Mouse (Mus musculus) stomach, postnatal 0 days (tissue): ENCODE measurements at regions not wholly inside any gene's neighbourhood (a gene's known extent, or its start where the extent isn't known, plus 50 kb on each side); places are given as distances from the start of the nearest gene placed in this dataset.

Experiments
- ATAC-seq: fragments of 200-750 bp; cut with Nextera tagmentation; 2 replicates; pipeline ENCODE4 v1.8.0; 2017; ENCODE audit not compliant: low FRiP score, low TSS enrichment
- DNase-seq: peaks from one replicate; pipeline ENCODE4 v3.0.0-alpha.2; 2016; ENCODE audit warnings: low spot score
- H3K27ac ChIP-seq: fragments of 300-500 bp; sonication (generic); replicated peaks from 2 replicates; pipeline ENCODE4 v1.5.1; 2014; ENCODE audit warnings: mild to moderate bottlenecking, control low read depth
- H3K27me3 ChIP-seq: fragments of 300-500 bp; sonication (generic); 2 replicates; pipeline ENCODE4 v1.6.1; 2014; ENCODE audit warnings: low read length; ENCODE audit not compliant: control insufficient read depth, insufficient read depth
- H3K36me3 ChIP-seq: fragments of 300-500 bp; sonication (generic); 2 replicates; pipeline ENCODE4 v1.6.1; 2014; ENCODE audit warnings: low read length, mixed read lengths; ENCODE audit not compliant: control insufficient read depth, insufficient read depth
- H3K4me1 ChIP-seq: fragments of 300-500 bp; sonication (generic); replicated peaks from 2 replicates; pipeline ENCODE4 v1.6.1; 2014; ENCODE audit warnings: antibody characterized with exemption; ENCODE audit not compliant: control insufficient read depth, insufficient read depth
- H3K4me2 ChIP-seq: fragments of 300-500 bp; sonication (generic); replicated peaks from 2 replicates; pipeline ENCODE4 v1.6.1; 2014; ENCODE audit warnings: low read depth, mild to moderate bottlenecking, control low read depth, moderate library complexity
- H3K4me3 ChIP-seq: fragments of 300-500 bp; sonication (generic); 2 replicates; pipeline ENCODE4 v1.5.1; 2014; ENCODE audit warnings: low read depth, low read length, control low read depth
- H3K9ac ChIP-seq: fragments of 300-500 bp; sonication (generic); 2 replicates; pipeline ENCODE4 v1.6.1; 2014; ENCODE audit warnings: mild to moderate bottlenecking, low read length, control low read depth, mixed read lengths
- H3K9me3 ChIP-seq: fragments of 300-500 bp; sonication (generic); 2 replicates; pipeline ENCODE4 v1.6.1; 2016; ENCODE audit warnings: low read length; ENCODE audit not compliant: control insufficient read depth
- CTCF ChIP-seq: IDR thresholded peaks from 2 replicates; pipeline ENCODE4 v1.5.1; 2016; ENCODE audit warnings: antibody characterized with exemption, low read depth, mild to moderate bottlenecking, moderate library complexity
- EP300 ChIP-seq: optimal IDR thresholded peaks from 2 replicates; pipeline ENCODE3; 2016; ENCODE audit warnings: antibody characterized with exemption
- WGBS: fragments of 180-500 bp; shearing (Covaris S2); extraction: QIAGEN DNeasy Blood & Tissue Kit; methylation state at CpG from one replicate; pipeline ENCODE4 v1.1.7; 2014; 5-methylcytosine and 5-hydroxymethylcytosine counted together

DNA sequence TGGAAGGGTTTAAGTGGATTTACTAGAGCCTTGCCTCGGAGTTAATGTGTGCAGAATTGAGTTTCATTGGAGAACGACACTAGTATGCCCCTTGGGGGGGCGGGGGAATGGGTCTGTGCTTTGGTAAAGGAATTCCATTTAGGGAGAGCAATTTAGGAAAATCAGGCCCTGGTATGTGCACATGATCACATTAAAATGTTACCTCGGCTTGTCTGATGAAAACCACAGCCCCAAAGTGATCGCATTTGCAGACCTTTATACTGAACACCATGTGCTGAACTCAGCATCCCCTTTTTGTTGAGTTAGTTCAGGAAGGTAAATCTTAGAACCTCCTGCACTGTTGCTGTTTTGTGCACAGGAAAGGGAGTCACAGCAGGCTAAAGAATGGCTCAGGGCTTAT lies 219.6 kb upstream of the Marcks start:
- 51% methylated on average over 5 of the region's 5 CpGs for WGBS

GRCm38 (mm10) chr10:37357304-37358060 lies 218.8 kb upstream of the Marcks start:
- no peak overlapping the region for H3K4me2 ChIP-seq
- DNase-seq (no peak), ATAC-seq (peak; percentile 35; the same call in 1 of the 2 replicates)
- H3K36me3 ChIP-seq: no peaks in the 10 kb centered on the region
- no peaks in the 10 kb centered on the region for H3K9me3 ChIP-seq
- H3K27me3 ChIP-seq: no peaks in the 10 kb centered on the region
- no peak overlapping the region for H3K4me3 ChIP-seq
- TF ChIP-seq CTCF (peak; percentile 29; the same call in 1 of the 2 replicates), EP300 (no peak)
- H3K27ac ChIP-seq: no peak overlapping the region; the same call in 1 of the 2 replicates
- no peaks in the 10 kb centered on the region; the same call in 1 of the 2 replicates for H3K4me1 ChIP-seq
- WGBS: 36% methylated on average over 6 of the region's 6 CpGs
- H3K9ac ChIP-seq: no peak overlapping the region

More for the DNA sequence above, 219.6 kb upstream of the Marcks start:
- H3K36me3 ChIP-seq: no peaks in the 10 kb centered on the region
- no peaks in the 10 kb centered on the region for H3K9me3 ChIP-seq
- H3K9ac ChIP-seq: no peak overlapping the region
- H3K27ac ChIP-seq: no peak overlapping the region
- ATAC-seq (no peak), DNase-seq (no peak)
- H3K4me1 ChIP-seq: no peaks in the 10 kb centered on the region; the same call in 1 of the 2 replicates
- no peak overlapping the region for H3K4me3 ChIP-seq
- no peaks in the 10 kb centered on the region for H3K27me3 ChIP-seq
- TF ChIP-seq EP300 (no peak), CTCF (no peak)
- no peak overlapping the region for H3K4me2 ChIP-seq

GRCm38 (mm10) chr10:37349261-37349660 lies 210.5 kb upstream of the Marcks start:
- WGBS: 79% methylated on average over 1 of the region's 1 CpGs

DNA sequence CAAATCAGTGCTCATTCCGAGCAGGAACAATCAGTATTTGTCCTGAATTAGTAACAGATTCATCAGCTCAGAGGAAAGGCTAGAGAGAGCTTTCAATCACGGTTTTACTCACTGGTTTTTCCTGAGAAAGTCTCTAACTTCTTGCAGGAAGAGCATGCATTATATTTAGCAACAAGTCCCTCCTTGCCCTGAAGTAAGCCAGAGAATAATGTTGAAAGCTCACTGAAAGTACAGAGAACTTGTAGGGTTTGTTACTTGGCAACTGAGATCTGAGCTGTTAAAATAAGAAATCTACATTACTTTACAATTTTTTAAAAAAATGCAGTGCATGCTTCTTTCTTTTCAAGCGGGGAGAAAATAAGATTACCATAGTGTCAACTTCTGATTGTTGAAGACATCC lies 209.7 kb upstream of the Marcks start:
- Histone ChIP-seq H3K9ac (no peak overlapping the region), H3K36me3 (no peaks in the 10 kb centered on the region), H3K27me3 (no peaks in the 10 kb centered on the region), H3K4me2 (no peak overlapping the region), H3K4me1 (no peaks in the 10 kb centered on the region), H3K9me3 (no peaks in the 10 kb centered on the region), H3K27ac (no peak overlapping the region), H3K4me3 (no peak overlapping the region)
- DNase-seq (no peak), ATAC-seq (no peak)
- no peak for TF ChIP-seq EP300
- no peak for TF ChIP-seq CTCF
- WGBS: 55% methylated on average over 3 of the region's 3 CpGs

More at GRCm38 (mm10) chr10:37349261-37349660, 210.5 kb upstream of the Marcks start:
- Histone ChIP-seq H3K36me3 (no peaks in the 10 kb centered on the region), H3K4me1 (no peaks in the 10 kb centered on the region), H3K27me3 (no peaks in the 10 kb centered on the region), H3K4me2 (no peak overlapping the region), H3K27ac (no peak overlapping the region), H3K4me3 (no peak overlapping the region), H3K9me3 (no peaks in the 10 kb centered on the region), H3K9ac (no peak overlapping the region)
- no peak for ATAC-seq
- no peak for TF ChIP-seq EP300
- TF ChIP-seq CTCF: no peak
- DNase-seq: no peak

DNA sequence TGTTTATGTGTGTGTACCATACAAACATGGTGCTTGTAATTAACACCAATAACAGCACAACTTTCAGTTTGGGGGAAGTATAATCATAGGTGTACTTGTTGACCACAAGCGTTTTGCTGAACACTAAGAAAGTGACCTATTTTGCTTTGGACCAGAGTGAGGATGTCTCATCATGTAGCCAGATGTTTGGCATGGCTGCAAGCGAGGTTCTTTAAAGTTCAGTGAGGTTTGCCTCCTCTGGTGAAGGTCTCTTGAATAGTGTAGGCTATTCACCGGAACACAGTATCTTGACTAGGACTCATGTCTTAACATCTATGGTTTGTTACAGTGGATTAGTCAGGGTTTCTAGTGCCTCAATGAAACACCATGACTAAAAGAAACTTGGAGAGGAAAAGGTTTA lies 208.9 kb upstream of the Marcks start:
- no peaks in the 10 kb centered on the region for H3K36me3 ChIP-seq
- H3K4me3 ChIP-seq: no peak overlapping the region
- no peak for TF ChIP-seq EP300
- no peak for TF ChIP-seq CTCF
- 90% methylated on average over 3 of the region's 3 CpGs for WGBS
- DNase-seq (no peak), ATAC-seq (no peak)
- no peak overlapping the region for H3K9ac ChIP-seq
- H3K4me2 ChIP-seq: no peak overlapping the region
- no peaks in the 10 kb centered on the region for H3K9me3 ChIP-seq
- H3K27ac ChIP-seq: no peak overlapping the region
- no peaks in the 10 kb centered on the region; the same call in 1 of the 2 replicates for H3K4me1 ChIP-seq
- H3K27me3 ChIP-seq: no peaks in the 10 kb centered on the region

GRCm38 (mm10) chr10:37342675-37343074 lies 204.0 kb upstream of the Marcks start:
- ATAC-seq (no peak), DNase-seq (no peak)
- Histone ChIP-seq H3K4me1 (no peaks in the 10 kb centered on the region; the same call in 1 of the 2 replicates), H3K9me3 (no peaks in the 10 kb centered on the region), H3K9ac (no peak overlapping the region), H3K4me3 (no peak overlapping the region), H3K36me3 (no peaks in the 10 kb centered on the region), H3K4me2 (no peak overlapping the region), H3K27me3 (no peaks in the 10 kb centered on the region), H3K27ac (no peak overlapping the region)
- TF ChIP-seq CTCF (no peak), EP300 (no peak)
